Mouse (Mus musculus): ENCODE results near the gene Crip2. TPM values are rescaled to one million over a fixed set of nuclear protein-coding genes. Genes with fewer than 3 reads are reported as not detected.

Crip2 gene
- polyA plus RNA-seq, 1 experiment, result 24.6 TPM

GRCm38 (mm10) chr12:113141531-113141973 is 1.5 kb downstream of the Crip2 start:
- WGBS, result 49% methylated on average over 8 of the region's 8 CpGs
- Histone ChIP-seq H3K4me3 (replicated peaks; ENCODE audit: control insufficient read depth, low read depth, low read length) (no peak overlapping the region), H3K4me1 (ENCODE audit: control insufficient read depth, insufficient read depth, low read length) (peaks cover 3% of the 10 kb centered on the region), H3K27ac (ENCODE audit: control insufficient read depth, insufficient read depth, low read depth, low read length, poor library complexity) (no peak overlapping the region)
- no peak for TF ChIP-seq CTCF (IDR thresholded peaks at IDR 0.05; ENCODE audit: control insufficient read depth, insufficient read depth, low read length)
- no peak for TF ChIP-seq POLR2A (IDR thresholded peaks at IDR 0.05; ENCODE audit: borderline replicate concordance, control insufficient read depth, low read depth, low read length)

- 46% methylated on average over 15 of the region's 15 CpGs for WGBS
- Histone ChIP-seq H3K27ac (ENCODE audit: control insufficient read depth, insufficient read depth, low read depth, low read length, poor library complexity) (no peak overlapping the region), H3K4me1 (ENCODE audit: control insufficient read depth, insufficient read depth, low read length) (peaks cover 3% of the 10 kb centered on the region), H3K4me3 (replicated peaks; ENCODE audit: control insufficient read depth, low read depth, low read length) (no peak overlapping the region)
- 0 out of 2 replicates have a peak, but pooled peaks have one; percentile 8 for TF ChIP-seq POLR2A (IDR thresholded peaks at IDR 0.05; ENCODE audit: borderline replicate concordance, control insufficient read depth, low read depth, low read length)
- no peak for TF ChIP-seq CTCF (IDR thresholded peaks at IDR 0.05; ENCODE audit: control insufficient read depth, insufficient read depth, low read length)
Measured at GRCm38 (mm10) chr12:113142021-113142975, 2.3 kb downstream of the Crip2 start.

- TF ChIP-seq POLR2A (IDR thresholded peaks at IDR 0.05; ENCODE audit: borderline replicate concordance, control insufficient read depth, low read depth, low read length) (no peak), CTCF (IDR thresholded peaks at IDR 0.05; ENCODE audit: control insufficient read depth, insufficient read depth, low read length) (no peak)
- no peak overlapping the region for H3K4me3 ChIP-seq (replicated peaks; ENCODE audit: control insufficient read depth, low read depth, low read length)
- peaks cover 4% of the 10 kb centered on the region for H3K4me1 ChIP-seq (ENCODE audit: control insufficient read depth, insufficient read depth, low read length)
- H3K27ac ChIP-seq (ENCODE audit: control insufficient read depth, insufficient read depth, low read depth, low read length, poor library complexity), result no peak overlapping the region
- WGBS, result 49% methylated on average over 7 of the region's 7 CpGs
Measured at GRCm38 (mm10) chr12:113143164-113143563, 3.1 kb downstream of the Crip2 start.

- 75% methylated on average over 20 of the region's 20 CpGs for WGBS
- H3K4me1 ChIP-seq (ENCODE audit: control insufficient read depth, insufficient read depth, low read length), result peaks cover 8% of the 10 kb centered on the region
Measured at GRCm38 (mm10) chr12:113144001-113144756, 4.1 kb downstream of the Crip2 start.

GRCm38 (mm10) chr12:113144886-113145285 is 4.8 kb downstream of the Crip2 start:
- no peak for TF ChIP-seq CTCF (IDR thresholded peaks at IDR 0.05; ENCODE audit: control insufficient read depth, insufficient read depth, low read length)
- TF ChIP-seq POLR2A (IDR thresholded peaks at IDR 0.05; ENCODE audit: borderline replicate concordance, control insufficient read depth, low read depth, low read length), result no peak
- Histone ChIP-seq H3K4me3 (replicated peaks; ENCODE audit: control insufficient read depth, low read depth, low read length) (no peak overlapping the region), H3K4me1 (ENCODE audit: control insufficient read depth, insufficient read depth, low read length) (peaks cover 8% of the 10 kb centered on the region), H3K27ac (ENCODE audit: control insufficient read depth, insufficient read depth, low read depth, low read length, poor library complexity) (no peak overlapping the region)
- 90% methylated on average over 16 of the region's 16 CpGs for WGBS

More at GRCm38 (mm10) chr12:113144001-113144756, 4.1 kb downstream of the Crip2 start:
- no peak overlapping the region for H3K27ac ChIP-seq (ENCODE audit: control insufficient read depth, insufficient read depth, low read depth, low read length, poor library complexity)
- TF ChIP-seq POLR2A (IDR thresholded peaks at IDR 0.05; ENCODE audit: borderline replicate concordance, control insufficient read depth, low read depth, low read length), result no peak
- TF ChIP-seq CTCF (IDR thresholded peaks at IDR 0.05; ENCODE audit: control insufficient read depth, insufficient read depth, low read length), result peak; percentile 81
- H3K4me3 ChIP-seq (replicated peaks; ENCODE audit: control insufficient read depth, low read depth, low read length), result no peak overlapping the region

- H3K4me1 ChIP-seq (ENCODE audit: control insufficient read depth, insufficient read depth, low read length), result peaks cover 6% of the 10 kb centered on the region; the same call in 1 of the 2 replicates
- 74% methylated on average over 5 of the region's 5 CpGs for WGBS
- no peak for TF ChIP-seq CTCF (IDR thresholded peaks at IDR 0.05; ENCODE audit: control insufficient read depth, insufficient read depth, low read length)
- TF ChIP-seq POLR2A (IDR thresholded peaks at IDR 0.05; ENCODE audit: borderline replicate concordance, control insufficient read depth, low read depth, low read length), result no peak
- no peak overlapping the region for H3K27ac ChIP-seq (ENCODE audit: control insufficient read depth, insufficient read depth, low read depth, low read length, poor library complexity)
- H3K4me3 ChIP-seq (replicated peaks; ENCODE audit: control insufficient read depth, low read depth, low read length), result no peak overlapping the region
Measured at GRCm38 (mm10) chr12:113145591-113145990, 5.6 kb downstream of the Crip2 start.

- peaks cover 6% of the 10 kb centered on the region; the same call in 1 of the 2 replicates for H3K4me1 ChIP-seq (ENCODE audit: control insufficient read depth, insufficient read depth, low read length)
- no peak within 1 kb of the TSS for H3K27ac ChIP-seq (ENCODE audit: control insufficient read depth, insufficient read depth, low read depth, low read length, poor library complexity)
- WGBS, result 24% methylated on average over 45 of the region's 45 CpGs
- peak within 1 kb of the TSS; percentile 42 for H3K4me3 ChIP-seq (replicated peaks; ENCODE audit: control insufficient read depth, low read depth, low read length)
- peak; percentile 81 for TF ChIP-seq CTCF (IDR thresholded peaks at IDR 0.05; ENCODE audit: control insufficient read depth, insufficient read depth, low read length)
- TF ChIP-seq POLR2A (IDR thresholded peaks at IDR 0.05; ENCODE audit: borderline replicate concordance, control insufficient read depth, low read depth, low read length), result no peak
Measured at GRCm38 (mm10) chr12:113146112-113147057, 6.3 kb downstream of the Crip2 start, which contains the start of gene Crip1. TSS of gene Crip1 (plus strand) at chr12:113146316.

Measured in bone marrow, adult 2 months (tissue).